Comparison of ENCODE assay signal across 21 mouse cellular contexts in the genomic region with DNA sequence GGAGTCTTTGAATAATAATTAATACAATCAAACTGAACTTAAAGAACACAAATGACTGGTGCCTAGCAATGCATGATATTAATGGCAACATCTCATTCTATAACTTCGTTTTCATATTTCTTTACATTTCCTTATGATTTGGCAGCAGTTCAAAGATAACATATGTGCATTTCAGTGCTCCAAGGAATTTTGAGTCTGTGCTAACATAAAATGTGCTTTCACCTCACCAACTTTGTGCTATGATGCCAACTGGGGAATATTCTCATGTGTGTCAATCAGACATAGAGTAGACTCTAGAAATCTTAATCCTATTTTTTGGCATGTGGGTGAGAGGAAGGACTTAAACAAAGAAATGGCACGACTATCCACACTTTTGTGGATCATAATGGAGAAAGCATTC.
"Had no signal": no experiment of that assay in that cellular context is flagged by ENCODE, and none has a peak within 500 bp of the region (broad histone marks: within the 10 kb centered on the region; RNA-seq: fewer than 3 reads in every experiment).

No protein-coding gene starts in this region.

- H3K4me2 ChIP-seq: limb, embryonic 12.5 days; limb, embryonic 15.5 days; liver, embryonic 11.5 days; lung, embryonic 14.5 days; midbrain, embryonic 12.5 days had no signal

- H3K27me3 ChIP-seq: limb, embryonic 12.5 days; limb, embryonic 15.5 days; midbrain, embryonic 12.5 days had no signal

- H3K27ac ChIP-seq: layer of hippocampus, adult 2 months; left cerebral cortex, adult 2 months; limb, embryonic 12.5 days; limb, embryonic 15.5 days; liver, embryonic 14.5 days; macrophage; midbrain, embryonic 12.5 days; stomach, postnatal 0 days had no signal

- H3K36me3 ChIP-seq: limb, embryonic 12.5 days; limb, embryonic 15.5 days; midbrain, embryonic 12.5 days had no signal

- H3K4me1 ChIP-seq: limb, embryonic 12.5 days; limb, embryonic 15.5 days; midbrain, embryonic 12.5 days had no signal

- DNase-seq: kidney, adult 18-20 months; kidney, adult 9 months; kidney, postnatal 14 days; layer of hippocampus, adult 9-11 months; left cerebral cortex, postnatal 4 days; liver, postnatal 0 days; lung, embryonic 14.5 days; right cerebral cortex, postnatal 25 days; thymus, postnatal 25 days had no signal

- H3K9ac ChIP-seq: limb, embryonic 12.5 days; limb, embryonic 15.5 days; liver, embryonic 14.5 days; liver, postnatal 0 days; lung, embryonic 14.5 days; midbrain, embryonic 12.5 days had no signal

- H3K4me3 ChIP-seq: layer of hippocampus, adult 2 months; left cerebral cortex, adult 2 months; limb, embryonic 12.5 days; limb, embryonic 15.5 days; midbrain, embryonic 12.5 days had no signal

- ATAC-seq: intestine, embryonic 16.5 days; liver, postnatal 0 days; lung, postnatal 0 days; midbrain, embryonic 16.5 days had no signal

- H3K9me3 ChIP-seq: limb, embryonic 12.5 days; limb, embryonic 15.5 days; midbrain, embryonic 12.5 days had no signal
